Comparison of ENCODE assay signal across 8 mouse cellular contexts in genomic region chr15:99087253-99088075, GRCm38 (mm10). TPM values are rescaled to one million over a fixed set of nuclear protein-coding genes. Genes with fewer than 3 reads are reported as not detected.
DNase-seq lines count a peak whose midpoint lies in the region; ATAC-seq and TF ChIP-seq lines count a peak whose summit lies in the region.

TSS of gene C1ql4 (minus strand) at chr15:99087817.

- no peak within 1 kb of the TSS for H3K27ac ChIP-seq in lung, embryonic 14.5 days (ENCODE audit: low read depth)
- no peak within 1 kb of the TSS for H3K27ac ChIP-seq in embryonic facial prominence, embryonic 15.5 days (replicated peaks)
- H3K27ac ChIP-seq in midbrain, postnatal 0 days (ENCODE audit: low read depth, low read length): 0 out of 2 replicates have a peak within 1 kb of the TSS, but pooled peaks have one; percentile 38

- peak within 1 kb of the TSS; percentile 4 for H3K9ac ChIP-seq in lung, embryonic 14.5 days
- no peak within 1 kb of the TSS for H3K9ac ChIP-seq in embryonic facial prominence, embryonic 15.5 days
- H3K9ac ChIP-seq in midbrain, postnatal 0 days (replicated peaks; ENCODE audit: low read length, poor library complexity, severe bottlenecking): peak within 1 kb of the TSS; percentile 42

- peak; percentile 60 for TF ChIP-seq CTCF in lung, embryonic 14.5 days (IDR thresholded peaks at IDR 0.05; ENCODE audit: low read depth)
- TF ChIP-seq CTCF in midbrain, postnatal 0 days (IDR thresholded peaks at IDR 0.05): peak; percentile 49

- H3K36me3 ChIP-seq in lung, embryonic 14.5 days (ENCODE audit: insufficient read depth): peaks cover 7% of the 10 kb centered on the region
- H3K36me3 ChIP-seq in embryonic facial prominence, embryonic 15.5 days: peaks cover 5% of the 10 kb centered on the region
- no peaks in the 10 kb centered on the region for H3K36me3 ChIP-seq in midbrain, postnatal 0 days (ENCODE audit: insufficient read depth, low read length)

- DNase-seq in lung, embryonic 14.5 days: peak; percentile 46
- DNase-seq in lung, postnatal 10 days: no peak
- DNase-seq in kidney, postnatal 25 days: peak; percentile 38 to 44
- DNase-seq in midbrain, postnatal 0 days (ENCODE audit: low spot score): no peak
- no peak for DNase-seq in urinary bladder, postnatal 10 days (ENCODE audit: low spot score)
- DNase-seq in right cerebral cortex, postnatal 10 days (ENCODE audit: low spot score in 2 of 2): no peak
- DNase-seq in left cerebral cortex, adult 18-20 months (ENCODE audit: low spot score in 2 of 2): no peak

- peak within 1 kb of the TSS; percentile 29 for H3K4me3 ChIP-seq in lung, embryonic 14.5 days (ENCODE audit: low read depth, low read length)
- H3K4me3 ChIP-seq in embryonic facial prominence, embryonic 15.5 days (replicated peaks): peak within 1 kb of the TSS; percentile 36
- H3K4me3 ChIP-seq in midbrain, postnatal 0 days (ENCODE audit: low read depth, low read length): peak within 1 kb of the TSS; percentile 28

- WGBS in lung, embryonic 14.5 days: 8% methylated on average over 60 of the region's 60 CpGs
- WGBS in embryonic facial prominence, embryonic 15.5 days: 5% methylated on average over 60 of the region's 60 CpGs
- 8% methylated on average over 51 of the region's 60 CpGs for WGBS in midbrain, postnatal 0 days

- ATAC-seq in lung, embryonic 14.5 days (ENCODE audit: insufficient read depth): no peak
- ATAC-seq in embryonic facial prominence, embryonic 15.5 days (ENCODE audit: insufficient number of reproducible peaks, low FRiP score, low TSS enrichment, low read depth): no peak
- 0 out of 2 replicates have a peak, but pooled peaks have one; percentile 9 for ATAC-seq in midbrain, postnatal 0 days (ENCODE audit: low FRiP score)

- peak within 1 kb of the TSS; percentile 49 for H3K4me2 ChIP-seq in lung, embryonic 14.5 days
- peak within 1 kb of the TSS; percentile 51 for H3K4me2 ChIP-seq in embryonic facial prominence, embryonic 15.5 days (replicated peaks)
- peak within 1 kb of the TSS; percentile 48 for H3K4me2 ChIP-seq in midbrain, postnatal 0 days (ENCODE audit: low read depth, low read length, poor library complexity, severe bottlenecking)

- H3K4me1 ChIP-seq in lung, embryonic 14.5 days (ENCODE audit: insufficient read depth): no peaks in the 10 kb centered on the region
- H3K4me1 ChIP-seq in embryonic facial prominence, embryonic 15.5 days: peaks cover 26% of the 10 kb centered on the region
- no peaks in the 10 kb centered on the region for H3K4me1 ChIP-seq in midbrain, postnatal 0 days (ENCODE audit: insufficient read depth, low read length)

- peaks cover 87% of the 10 kb centered on the region for H3K27me3 ChIP-seq in lung, embryonic 14.5 days (ENCODE audit: insufficient read depth, low read length)
- peaks cover 89% of the 10 kb centered on the region for H3K27me3 ChIP-seq in embryonic facial prominence, embryonic 15.5 days
- H3K27me3 ChIP-seq in midbrain, postnatal 0 days (ENCODE audit: insufficient read depth, low read length): peaks cover 39% of the 10 kb centered on the region

- H3K9me3 ChIP-seq in lung, embryonic 14.5 days (ENCODE audit: low read depth, low read length): no peaks in the 10 kb centered on the region
- H3K9me3 ChIP-seq in embryonic facial prominence, embryonic 15.5 days (replicated peaks): no peaks in the 10 kb centered on the region
- H3K9me3 ChIP-seq in midbrain, postnatal 0 days (ENCODE audit: low read length): no peaks in the 10 kb centered on the region

RNA-seq across cellular contexts. Expression of gene C1ql4, which starts in this region (rescaled TPM):
- not detected in 2 replicates for polyA plus RNA-seq in lung, embryonic 14.5 days (2014; fragmentation: Nextera tagmentation; extraction: Ambion mirVana)
- 0.17 TPM in 1 of 2 replicates, not detected in the other for polyA plus RNA-seq in embryonic facial prominence, embryonic 15.5 days (2015; fragmentation: Nextera tagmentation; extraction: Ambion mirVana)
- total RNA-seq in midbrain, postnatal 0 days (2014; rRNA removed): 17.7 and 21.1 TPM in 2 replicates
- polyA plus RNA-seq in midbrain, postnatal 0 days (2015; fragmentation: Nextera tagmentation; extraction: Ambion mirVana): 8.5 and 9.2 TPM in 2 replicates
- not detected for total RNA-seq in left cerebral cortex, adult 18-20 months (2021)

Comparison
In these comparisons a context has a peak if more than half of its experiments do, and no peak if none do; other contexts are left out.
1. RNA of gene C1ql4 (total RNA-seq): 17.7 to 21.1 TPM in midbrain, postnatal 0 days; not detected in left cerebral cortex, adult 18-20 months; every median in the first group is over 10 times any median in the second.
2. Peak in DNase-seq, H3K4me3 ChIP-seq, H3K9ac ChIP-seq and H3K4me2 ChIP-seq in lung, embryonic 14.5 days; RNA of the gene not detected or under 1 TPM.
3. DNase-seq: peak in kidney, postnatal 25 days (2 of 2); none in lung, postnatal 10 days (single experiment), midbrain, postnatal 0 days (single experiment), urinary bladder, postnatal 10 days (single experiment), right cerebral cortex, postnatal 10 days (0 of 2) and left cerebral cortex, adult 18-20 months (0 of 2).
4. Peak in every context shown above with its lines, with median percentiles within 50 percentile points of each other: H3K4me2 ChIP-seq and H3K4me3 ChIP-seq.